Mouse (Mus musculus) C2C12 (cell line): ENCODE measurements at regions not wholly inside any gene's neighbourhood (a gene's known extent, or its start where the extent isn't known, plus 50 kb on each side); places are given as distances from the start of the nearest gene placed in this dataset.

Experiments
- CTCF ChIP-seq: IDR thresholded peaks from one replicate; pipeline ENCODE4 v1.5.1; 2011; ENCODE audit not compliant: control insufficient read depth, insufficient read depth, insufficient read length
- FOSL1 ChIP-seq: IDR thresholded peaks from one replicate; pipeline ENCODE4 v1.8.0; 2011; ENCODE audit warnings: mild to moderate bottlenecking, low read length; ENCODE audit not compliant: poor library complexity, insufficient read depth, severe bottlenecking
- MAX ChIP-seq: IDR thresholded peaks from one replicate; pipeline ENCODE4 v1.6.1; 2011; ENCODE audit warnings: mild to moderate bottlenecking, control low read depth
- MYOD1 ChIP-seq: IDR thresholded peaks from one replicate; pipeline ENCODE4 v1.6.1; 2011; ENCODE audit warnings: low read depth; ENCODE audit not compliant: control insufficient read depth, insufficient read length
- MYOG ChIP-seq: IDR thresholded peaks from one replicate; pipeline ENCODE4 v1.6.1; 2011; ENCODE audit not compliant: control insufficient read depth, insufficient read length; ENCODE audit errors: extremely low read depth
- USF1 ChIP-seq: IDR thresholded peaks from one replicate; pipeline ENCODE4 v1.6.1; 2011; ENCODE audit warnings: low read depth, mild to moderate bottlenecking, control low read depth, moderate library complexity

DNA sequence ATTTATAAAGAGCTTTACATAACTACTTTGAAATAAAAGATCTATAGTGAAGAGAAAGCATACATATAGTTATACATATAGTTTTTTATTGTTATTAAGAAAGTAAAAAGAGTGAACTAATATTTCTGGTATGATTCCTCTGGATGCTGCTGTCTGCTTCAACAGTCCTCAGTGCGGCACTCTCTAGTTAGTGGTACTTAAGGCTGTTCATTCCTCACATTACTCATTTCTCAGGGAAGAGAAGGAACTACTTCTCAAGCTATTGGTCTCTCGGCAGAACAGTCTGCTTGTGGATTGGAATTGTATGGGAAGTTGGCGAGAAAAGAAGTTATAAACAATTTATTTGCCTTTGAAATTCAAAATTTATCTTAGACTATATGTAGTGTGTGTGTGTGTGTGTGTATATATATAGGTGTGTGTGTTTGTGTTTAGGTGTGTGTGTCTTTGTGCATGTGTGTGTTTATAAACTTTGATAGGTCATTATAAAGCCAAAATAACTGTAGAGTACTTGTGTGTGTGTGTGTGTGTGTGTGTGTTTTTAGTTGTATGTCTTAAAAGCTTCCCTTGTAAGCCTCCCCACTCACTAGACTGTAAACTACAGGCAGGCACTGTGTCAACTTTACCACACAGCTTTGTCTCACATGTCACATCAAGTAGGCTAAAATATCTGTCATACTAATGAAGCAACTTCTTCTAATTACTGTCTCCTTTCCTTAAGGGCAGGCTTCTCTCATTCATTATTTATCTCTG is 185.2 kb downstream of the Sucnr1 start:
- TF ChIP-seq CTCF (no peak), MYOG (no peak), MAX (no peak), USF1 (no peak), MYOD1 (no peak), FOSL1 (no peak)
